Mouse (Mus musculus): ENCODE data around the gene 4930556J24Rik. TPM values are rescaled to one million over a fixed set of nuclear protein-coding genes. Genes with fewer than 3 reads are reported as not detected.
A peak's percentile ranks its signal among the peaks of the same experiment; 100 is the strongest.

The 4930556J24Rik gene
- total and polyA plus RNA-seq, 2 experiments from 2014 or later: not detected

DNA sequence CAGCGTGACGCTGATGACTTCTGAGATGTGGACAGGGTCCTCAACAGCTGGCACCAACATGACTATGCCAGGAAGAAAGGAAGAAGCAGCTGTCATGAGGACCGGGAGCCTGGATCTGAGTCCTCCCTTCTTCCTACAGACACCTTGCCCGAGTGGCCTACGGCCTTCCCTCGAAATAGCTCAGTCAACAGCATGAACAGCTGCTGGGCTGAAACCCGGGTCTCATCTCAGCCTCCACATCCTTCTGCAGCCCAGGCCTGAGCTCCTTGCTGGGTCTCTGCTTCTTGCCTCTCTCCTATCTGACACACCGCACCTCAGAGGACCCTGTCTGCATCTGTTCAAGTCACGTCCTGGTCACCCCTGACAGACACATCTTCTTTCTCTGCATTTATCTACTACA is 54.5 kb downstream of the 4930556J24Rik start:
- DNase-seq (ENCODE audit: low spot score): no peak
- no peak for TF ChIP-seq CTCF (IDR thresholded peaks at IDR 0.05; ENCODE audit: low read depth)
- TF ChIP-seq EP300 (IDR thresholded peaks at IDR 0.05; ENCODE audit: low read depth): no peak
- H3K9me3 ChIP-seq (replicated peaks; ENCODE audit: control insufficient read depth, low read length): no peaks in the 10 kb centered on the region
- ATAC-seq (ENCODE audit: insufficient read depth, low read depth): no peak
- H3K27me3 ChIP-seq (ENCODE audit: control insufficient read depth, insufficient read depth, low read length): no peaks in the 10 kb centered on the region
- no peak overlapping the region for H3K27ac ChIP-seq (ENCODE audit: low read depth)
- H3K9ac ChIP-seq (replicated peaks; ENCODE audit: low read depth, low read length): no peak overlapping the region
- peaks cover 57% of the 10 kb centered on the region for H3K36me3 ChIP-seq (replicated peaks; ENCODE audit: control insufficient read depth, insufficient read depth, low read length)
- H3K4me3 ChIP-seq (ENCODE audit: low read depth, low read length): no peak overlapping the region
- WGBS: 89% methylated on average over 9 of the region's 9 CpGs
- no peak overlapping the region for H3K4me2 ChIP-seq (ENCODE audit: low read depth, low read length)
- H3K4me1 ChIP-seq (ENCODE audit: control insufficient read depth, insufficient read depth): no peaks in the 10 kb centered on the region

DNA sequence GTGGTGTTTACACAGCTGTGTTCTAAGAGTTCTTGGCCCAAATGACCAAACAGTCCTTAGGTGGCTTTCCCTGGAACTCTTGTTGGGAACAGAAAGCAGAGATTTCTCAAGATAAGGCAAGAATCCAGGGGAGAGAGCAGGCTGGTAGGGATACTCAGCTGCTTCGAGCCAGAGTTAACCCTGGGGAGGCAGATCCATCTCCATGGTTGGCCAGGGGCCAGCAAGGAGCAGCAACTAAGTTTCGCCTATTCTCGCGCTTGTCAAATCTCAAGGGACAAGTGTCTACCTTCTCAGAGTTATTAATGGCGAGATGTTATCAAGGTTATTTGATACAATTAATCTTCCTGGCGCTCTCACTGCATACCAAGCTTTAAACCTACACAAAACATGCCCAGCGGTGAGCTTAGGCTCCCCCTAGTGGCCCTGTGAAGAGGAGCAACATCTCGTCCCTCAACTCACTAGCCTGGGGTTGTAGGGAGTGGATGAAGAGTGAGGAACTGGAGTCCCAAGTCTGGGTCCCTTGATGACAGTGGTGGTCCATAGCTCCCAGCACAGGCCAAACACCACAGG is 55.2 kb downstream of the 4930556J24Rik start:
- Histone ChIP-seq H3K4me1 (ENCODE audit: control insufficient read depth, insufficient read depth) (no peaks in the 10 kb centered on the region), H3K36me3 (replicated peaks; ENCODE audit: control insufficient read depth, insufficient read depth, low read length) (peaks cover 49% of the 10 kb centered on the region), H3K9me3 (replicated peaks; ENCODE audit: control insufficient read depth, low read length) (no peaks in the 10 kb centered on the region), H3K4me2 (ENCODE audit: low read depth, low read length) (no peak overlapping the region), H3K9ac (replicated peaks; ENCODE audit: low read depth, low read length) (no peak overlapping the region), H3K4me3 (ENCODE audit: low read depth, low read length) (no peak overlapping the region), H3K27me3 (ENCODE audit: control insufficient read depth, insufficient read depth, low read length) (no peaks in the 10 kb centered on the region), H3K27ac (ENCODE audit: low read depth) (no peak overlapping the region)
- TF ChIP-seq EP300 (IDR thresholded peaks at IDR 0.05; ENCODE audit: low read depth) (no peak), CTCF (IDR thresholded peaks at IDR 0.05; ENCODE audit: low read depth) (peak; percentile 84)
- WGBS: 18% methylated on average over 8 of the region's 8 CpGs
- peak; percentile 45; the same call in 1 of the 2 replicates for ATAC-seq (ENCODE audit: insufficient read depth, low read depth)
- peak; percentile 52 for DNase-seq (ENCODE audit: low spot score)

DNA sequence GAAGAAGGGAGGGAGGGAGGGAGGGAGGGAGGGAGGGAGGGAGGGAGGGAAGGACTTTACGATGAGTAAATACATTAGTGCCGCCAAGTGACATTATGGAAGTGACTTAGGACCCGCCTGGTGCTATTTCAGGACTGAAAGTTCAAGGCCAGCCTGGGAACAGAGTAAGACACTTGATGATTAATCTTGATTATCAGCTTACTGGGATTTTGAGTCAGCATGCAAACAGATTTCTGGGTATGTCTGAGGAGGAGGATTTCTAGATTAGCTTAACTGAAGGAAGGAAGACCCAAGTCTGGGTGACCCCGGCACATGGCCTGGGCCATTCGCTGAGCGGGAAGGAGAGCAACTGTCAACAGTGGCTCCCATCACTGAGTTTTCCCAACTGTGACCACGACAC is 56.1 kb downstream of the 4930556J24Rik start:
- Histone ChIP-seq H3K9ac (replicated peaks; ENCODE audit: low read depth, low read length) (no peak overlapping the region), H3K36me3 (replicated peaks; ENCODE audit: control insufficient read depth, insufficient read depth, low read length) (peaks cover 41% of the 10 kb centered on the region), H3K27me3 (ENCODE audit: control insufficient read depth, insufficient read depth, low read length) (no peaks in the 10 kb centered on the region), H3K4me2 (ENCODE audit: low read depth, low read length) (no peak overlapping the region), H3K27ac (ENCODE audit: low read depth) (no peak overlapping the region), H3K4me3 (ENCODE audit: low read depth, low read length) (no peak overlapping the region), H3K4me1 (ENCODE audit: control insufficient read depth, insufficient read depth) (no peaks in the 10 kb centered on the region), H3K9me3 (replicated peaks; ENCODE audit: control insufficient read depth, low read length) (no peaks in the 10 kb centered on the region)
- ATAC-seq (ENCODE audit: insufficient read depth, low read depth) (no peak), DNase-seq (ENCODE audit: low spot score) (no peak)
- WGBS: 86% methylated on average over 7 of the region's 7 CpGs
- TF ChIP-seq EP300 (IDR thresholded peaks at IDR 0.05; ENCODE audit: low read depth) (no peak), CTCF (IDR thresholded peaks at IDR 0.05; ENCODE audit: low read depth) (no peak)

DNA sequence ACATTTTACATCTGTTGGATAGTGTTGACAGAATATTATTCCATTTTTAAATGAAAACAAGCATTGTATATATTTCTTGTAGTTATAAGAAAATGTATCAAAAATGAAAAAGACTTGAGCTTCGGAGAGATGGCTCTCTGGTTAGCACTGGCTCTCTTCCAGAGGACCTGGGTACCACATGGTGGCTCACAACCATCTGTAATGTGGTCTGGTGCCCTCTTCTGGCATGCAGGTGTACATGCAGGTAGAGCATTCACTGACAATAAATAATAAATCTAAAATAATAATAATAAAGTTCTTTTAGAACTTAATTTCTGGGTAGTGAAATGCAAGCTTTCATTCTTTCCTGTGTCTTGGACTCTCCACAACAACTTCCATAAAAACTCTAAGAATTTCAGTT is 57.8 kb downstream of the 4930556J24Rik start:
- Histone ChIP-seq H3K27ac (ENCODE audit: low read depth) (no peak overlapping the region), H3K36me3 (replicated peaks; ENCODE audit: control insufficient read depth, insufficient read depth, low read length) (peaks cover 23% of the 10 kb centered on the region), H3K27me3 (ENCODE audit: control insufficient read depth, insufficient read depth, low read length) (no peaks in the 10 kb centered on the region), H3K9ac (replicated peaks; ENCODE audit: low read depth, low read length) (no peak overlapping the region), H3K4me2 (ENCODE audit: low read depth, low read length) (no peak overlapping the region), H3K4me1 (ENCODE audit: control insufficient read depth, insufficient read depth) (peaks cover 4% of the 10 kb centered on the region; the same call in 1 of the 2 replicates), H3K9me3 (replicated peaks; ENCODE audit: control insufficient read depth, low read length) (no peaks in the 10 kb centered on the region), H3K4me3 (ENCODE audit: low read depth, low read length) (no peak overlapping the region)
- 55% methylated on average over 1 of the region's 1 CpGs for WGBS
- DNase-seq (ENCODE audit: low spot score): no peak
- TF ChIP-seq CTCF (IDR thresholded peaks at IDR 0.05; ENCODE audit: low read depth) (peak; percentile 39), EP300 (IDR thresholded peaks at IDR 0.05; ENCODE audit: low read depth) (no peak)
- no peak for ATAC-seq (ENCODE audit: insufficient read depth, low read depth)

DNA sequence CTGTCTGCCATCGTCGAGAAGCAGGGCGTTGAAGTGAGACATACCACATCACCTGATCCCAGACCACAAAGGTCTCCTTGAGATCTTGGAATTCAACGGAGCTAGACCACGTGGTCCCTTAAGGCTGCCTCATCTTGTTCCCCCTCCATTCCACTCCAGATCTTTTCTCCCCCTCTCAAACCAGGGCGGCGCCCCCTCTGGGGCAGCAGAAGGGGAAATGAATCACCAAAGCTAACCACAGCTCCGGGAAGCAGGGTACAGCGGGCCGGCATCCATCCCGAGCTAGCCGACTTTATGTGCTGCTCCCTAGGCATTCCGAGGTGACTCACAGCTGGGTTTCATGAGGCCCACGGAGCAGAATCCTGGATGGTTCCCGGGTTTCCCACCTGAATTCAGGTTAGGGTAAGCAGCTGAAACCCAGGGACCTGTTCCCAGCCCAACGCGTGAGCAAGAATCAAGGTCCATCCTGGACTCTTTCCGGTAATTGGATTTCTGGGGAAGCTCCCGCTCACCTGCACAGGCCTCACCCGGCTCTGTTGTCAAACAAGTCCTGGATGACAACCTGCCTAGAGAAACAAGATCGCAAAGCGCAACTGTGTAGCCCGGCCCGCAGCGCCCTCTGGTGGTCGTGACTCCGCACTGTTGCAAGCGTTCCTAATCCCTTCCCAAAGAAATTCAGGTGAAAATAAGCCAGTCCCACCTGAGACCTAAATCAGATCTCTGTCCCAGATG is 62.3 kb downstream of the 4930556J24Rik start, which contains the start of gene Slc35e4:
Gene Slc35e4, minus strand, starts transcription at position 556 of the 732 bp plus-strand sequence.
- Histone ChIP-seq H3K4me3 (ENCODE audit: low read depth, low read length) (peak within 1 kb of the TSS; percentile 59), H3K9ac (replicated peaks; ENCODE audit: low read depth, low read length) (peak within 1 kb of the TSS; percentile 58), H3K27me3 (ENCODE audit: control insufficient read depth, insufficient read depth, low read length) (no peaks in the 10 kb centered on the region), H3K4me2 (ENCODE audit: low read depth, low read length) (peak within 1 kb of the TSS; percentile 88), H3K4me1 (ENCODE audit: control insufficient read depth, insufficient read depth) (peaks cover 26% of the 10 kb centered on the region), H3K27ac (ENCODE audit: low read depth) (peak within 1 kb of the TSS; percentile 57), H3K36me3 (replicated peaks; ENCODE audit: control insufficient read depth, insufficient read depth, low read length) (no peaks in the 10 kb centered on the region), H3K9me3 (replicated peaks; ENCODE audit: control insufficient read depth, low read length) (no peaks in the 10 kb centered on the region)
- TF ChIP-seq EP300 (IDR thresholded peaks at IDR 0.05; ENCODE audit: low read depth) (no peak), CTCF (IDR thresholded peaks at IDR 0.05; ENCODE audit: low read depth) (peak; percentile 85)
- DNase-seq (ENCODE audit: low spot score) (peak; percentile 77), ATAC-seq (ENCODE audit: insufficient read depth, low read depth) (peak; percentile 44)
- WGBS: under 1% methylated on average over 27 of the region's 28 CpGs

Data from heart, postnatal 0 days (tissue).